Mouse (Mus musculus): ENCODE results near the gene Fam193b. TPM values are rescaled to one million over a fixed set of nuclear protein-coding genes. Genes with fewer than 3 reads are reported as not detected.
A peak's percentile ranks its signal among the peaks of the same experiment; 100 is the strongest.
"Not testable (repeated sequence)": the region's sequence is repeated elsewhere in the genome, so short reads cannot be mapped to it uniquely, and the experiment has no call there.

Gene Fam193b
- 10 to 100 TPM; 61.9 to 82.4 TPM for total RNA-seq (2021)
- long read RNA-seq, partial matches to known transcripts, result 8 of 48 reads
- long read RNA-seq, other reads (novel, unspliced or antisense), result 39 of 48 reads

DNA sequence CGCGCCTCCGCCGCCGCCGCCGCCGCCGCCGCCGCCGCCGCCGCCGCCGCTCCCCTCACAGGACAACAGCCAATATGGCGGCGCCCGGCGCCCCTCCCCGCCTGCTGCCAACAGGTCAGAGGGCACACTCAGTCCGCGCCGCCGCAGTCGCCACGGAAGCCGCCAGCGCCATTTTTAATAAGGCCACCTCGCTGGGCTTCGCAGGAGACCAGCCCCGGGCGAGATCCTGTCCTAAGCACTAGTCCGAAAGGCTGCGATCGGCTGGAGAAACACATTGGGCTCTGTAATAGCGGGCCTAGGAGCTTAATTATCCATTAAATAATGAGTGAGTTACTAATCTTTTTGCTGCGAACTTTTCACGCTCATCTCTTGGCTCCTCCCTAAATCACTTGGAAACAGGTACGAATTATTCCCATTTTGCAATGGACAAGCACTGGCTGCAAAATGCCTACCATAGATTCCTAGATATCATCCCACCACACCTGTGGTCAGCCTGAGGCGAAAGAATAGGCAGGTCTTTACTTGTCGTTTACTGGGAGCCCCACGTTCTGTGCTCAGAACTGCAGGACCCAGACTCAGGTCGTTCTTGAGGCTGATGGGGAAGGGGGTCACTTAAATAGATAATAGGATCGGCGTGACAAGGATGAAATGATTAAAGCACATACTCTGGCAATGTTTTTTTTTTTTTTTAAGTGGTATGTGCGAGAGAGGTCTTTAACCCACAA, at the start of gene Fam193b:
TSS of gene Fam193b (minus strand) at position 94 of the 725 bp plus-strand sequence.
- DNase-seq (ENCODE audit: low spot score in 2 of 2), result peak; percentile 94 to 96

DNA sequence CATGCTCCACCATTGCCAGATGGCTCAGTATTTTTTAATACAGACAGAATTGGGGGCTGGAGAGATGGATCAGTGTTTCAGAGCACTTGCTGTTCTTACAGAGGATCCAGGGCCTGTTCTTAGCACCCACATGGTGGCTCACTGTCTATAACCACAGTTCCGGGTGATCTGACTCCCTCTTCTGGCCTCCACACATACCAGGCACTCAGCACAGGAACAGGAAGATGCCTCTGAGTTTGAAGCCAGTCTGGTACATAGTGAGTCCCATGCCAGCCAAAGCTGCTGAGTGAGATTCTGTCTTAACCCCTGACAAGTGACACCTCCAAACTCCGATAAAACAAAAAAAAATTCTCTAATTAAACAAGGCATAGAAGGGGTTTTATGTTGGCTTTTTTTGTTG, 49.4 kb upstream of the Fam193b start:
- no peak for DNase-seq (ENCODE audit: low spot score in 2 of 2)

DNA sequence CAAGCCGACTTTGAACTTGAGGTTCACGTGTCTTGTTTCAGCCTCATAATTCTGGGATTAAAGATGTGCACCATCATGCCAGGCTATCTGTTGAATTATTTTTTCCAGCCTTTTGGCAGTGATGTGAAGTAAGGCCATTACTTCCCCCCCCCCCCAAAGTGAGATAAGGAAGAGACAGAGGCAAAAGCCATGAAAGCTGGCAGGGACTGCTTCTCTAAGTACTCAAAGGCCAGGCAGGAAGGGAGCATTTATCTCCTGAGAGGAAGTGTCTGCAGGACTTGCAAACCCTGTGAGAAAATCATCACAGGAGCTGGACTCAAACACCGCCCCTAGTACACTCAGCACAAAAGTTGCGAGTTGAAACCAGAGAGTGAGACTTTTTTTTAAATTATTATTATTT, 48.4 kb upstream of the Fam193b start:
- DNase-seq (ENCODE audit: low spot score in 2 of 2), result no peak

DNA sequence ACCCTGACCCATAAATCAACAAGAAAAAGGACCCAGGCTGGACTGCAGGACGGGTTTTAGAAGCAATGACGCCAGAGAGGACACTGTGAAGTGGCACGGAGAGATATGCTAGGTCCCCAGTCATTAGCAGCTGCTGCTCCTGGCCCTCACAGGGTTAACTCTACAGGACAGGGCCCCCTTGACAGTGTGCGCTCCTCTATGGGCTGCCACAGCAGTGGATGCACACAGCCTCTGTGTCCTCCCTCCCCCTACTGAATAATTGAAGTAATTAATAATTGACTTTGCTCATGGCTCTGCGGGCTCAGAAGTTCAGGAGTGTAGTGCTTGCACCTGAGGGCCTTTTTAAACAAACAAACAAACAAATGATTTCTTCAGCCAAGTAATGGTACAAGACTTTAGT, 42.6 kb upstream of the Fam193b start:
- DNase-seq (ENCODE audit: low spot score in 2 of 2), result no peak

DNA sequence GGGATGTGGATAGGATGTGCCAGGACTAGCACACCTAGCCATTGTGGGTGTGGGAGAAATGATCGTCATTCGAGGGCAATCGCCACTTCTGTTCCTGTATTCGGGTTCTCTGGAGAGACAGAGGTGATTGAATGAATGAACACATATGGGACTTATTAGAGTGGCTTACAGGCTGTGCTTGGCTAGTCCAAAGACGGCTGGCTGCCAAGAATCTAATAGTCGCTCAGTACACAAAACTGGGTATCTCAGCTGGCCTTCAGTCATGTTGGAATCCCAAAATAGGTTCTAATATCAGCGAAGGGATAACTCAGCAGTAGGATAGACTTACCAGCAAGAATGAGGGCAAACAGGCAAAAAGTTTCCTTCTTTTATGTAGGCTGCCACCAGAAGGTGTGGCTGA, 41.1 kb upstream of the Fam193b start:
- no peak for DNase-seq (ENCODE audit: low spot score in 2 of 2)

DNA sequence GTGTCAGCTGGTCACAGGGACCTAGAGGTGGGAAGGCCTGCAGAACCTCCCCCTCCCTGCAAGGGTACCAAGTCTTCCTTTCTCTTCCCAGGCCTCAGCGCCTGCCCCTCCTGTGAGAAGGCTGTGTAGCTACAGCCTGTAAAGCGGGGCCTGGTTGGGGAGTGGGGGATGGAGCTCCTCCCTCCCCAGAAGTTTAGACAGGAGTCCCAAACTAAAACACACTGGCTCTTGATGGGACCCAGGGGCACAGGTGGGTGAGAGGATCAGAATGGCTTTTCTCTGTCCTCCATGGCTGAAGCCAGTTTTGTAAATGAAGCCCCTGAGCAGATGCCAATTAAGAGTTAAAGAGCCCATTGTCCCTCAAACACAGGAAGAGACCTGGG, 36.7 kb upstream of the Fam193b start:
- DNase-seq (ENCODE audit: low spot score in 2 of 2), result no peak

DNA sequence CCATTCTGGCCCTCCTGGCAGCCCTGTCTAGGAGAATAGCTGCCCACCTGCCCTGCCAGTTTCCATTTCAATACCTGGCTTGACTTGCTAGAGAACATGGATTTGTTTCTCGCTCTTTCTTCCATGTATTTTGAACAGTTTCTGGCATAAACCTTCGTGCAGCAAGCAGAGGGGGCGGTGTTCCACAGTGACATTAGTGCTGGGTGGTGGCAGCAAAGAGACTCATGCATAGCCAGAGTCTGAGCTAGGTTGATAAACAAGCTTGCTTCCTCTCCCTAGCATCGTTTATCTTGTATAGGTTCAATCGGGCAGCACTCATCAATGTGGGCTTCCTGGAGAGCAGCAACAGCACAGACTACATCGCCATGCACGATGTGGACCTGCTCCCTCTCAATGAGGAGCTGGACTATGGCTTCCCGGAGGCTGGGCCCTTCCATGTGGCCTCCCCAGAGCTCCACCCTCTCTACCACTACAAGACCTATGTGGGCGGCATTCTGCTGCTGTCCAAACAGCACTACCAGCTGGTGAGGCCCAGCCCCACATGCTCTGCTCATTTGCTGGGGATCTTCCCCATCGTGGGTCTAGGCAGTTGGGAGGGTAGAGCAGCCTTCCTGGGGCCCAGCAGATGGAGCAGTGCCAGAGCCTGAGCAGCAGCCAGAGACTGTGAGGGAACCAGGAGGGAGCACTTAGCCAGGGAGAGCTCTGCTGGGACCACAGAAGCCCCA, 36.1 kb upstream of the Fam193b start:
- DNase-seq (ENCODE audit: low spot score in 2 of 2), result peak; percentile 23 to 33

DNA sequence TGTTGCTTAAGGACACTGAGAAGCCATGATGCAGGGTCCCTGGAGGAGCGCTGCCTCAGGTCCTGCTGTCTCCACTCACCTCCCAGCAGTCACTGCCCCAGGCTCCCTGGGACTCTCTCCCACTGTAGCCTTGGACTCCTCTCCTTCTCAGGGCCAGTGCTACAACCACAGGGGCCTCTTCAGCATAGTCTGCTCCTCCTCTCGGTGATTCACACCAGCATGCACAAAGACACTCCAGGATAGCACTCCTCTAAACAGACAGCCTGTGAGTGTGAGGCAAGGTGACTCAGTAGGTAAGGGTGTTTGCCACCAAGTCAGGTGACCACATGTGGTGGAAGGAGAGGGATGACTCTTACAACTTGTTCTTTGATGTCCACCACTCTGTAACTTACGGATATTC, 33.7 kb upstream of the Fam193b start:
- no peak for DNase-seq (ENCODE audit: low spot score in 2 of 2)

DNA sequence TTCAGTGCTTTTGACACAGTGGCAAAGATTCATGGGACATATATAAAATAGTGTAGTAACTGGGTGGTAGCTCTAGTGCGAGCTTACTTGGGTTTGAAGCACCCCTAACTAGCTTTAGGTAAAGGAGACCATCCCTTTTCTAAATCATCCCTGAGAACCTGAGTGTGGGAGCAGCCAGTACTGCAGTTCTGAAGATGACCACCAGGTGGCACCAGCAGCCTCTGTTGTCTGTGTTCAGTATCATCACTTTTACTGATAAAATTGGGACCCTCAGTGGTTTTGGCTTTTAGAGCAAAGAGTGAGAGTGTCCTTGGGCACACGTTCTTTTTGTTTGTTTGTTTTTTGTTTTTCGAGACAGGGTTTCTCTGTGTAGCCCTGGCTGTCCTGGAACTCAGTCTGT, 30.7 kb upstream of the Fam193b start:
- DNase-seq (ENCODE audit: low spot score in 2 of 2), result peak; percentile 93 to 96

DNA sequence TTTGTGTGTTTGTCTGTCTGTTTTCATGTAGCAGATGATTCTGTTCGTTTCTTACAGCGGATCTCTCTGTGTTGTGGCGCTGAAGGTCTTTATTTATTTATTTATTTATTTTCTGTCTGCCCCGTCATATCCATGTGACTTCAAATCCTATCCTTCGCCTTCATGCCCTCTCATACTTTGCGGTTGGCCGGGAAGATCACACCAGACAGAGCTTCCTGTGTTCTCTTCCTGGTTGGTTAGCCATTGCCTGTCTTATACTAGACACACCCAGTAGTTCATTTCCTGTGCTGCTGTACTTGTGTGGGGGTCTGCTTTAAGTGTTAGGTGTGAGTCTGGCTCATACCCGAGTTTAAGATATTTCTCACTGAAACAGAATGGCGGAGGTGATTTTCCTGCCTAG, 29.7 kb upstream of the Fam193b start:
- DNase-seq (ENCODE audit: low spot score in 2 of 2), result no peak

DNA sequence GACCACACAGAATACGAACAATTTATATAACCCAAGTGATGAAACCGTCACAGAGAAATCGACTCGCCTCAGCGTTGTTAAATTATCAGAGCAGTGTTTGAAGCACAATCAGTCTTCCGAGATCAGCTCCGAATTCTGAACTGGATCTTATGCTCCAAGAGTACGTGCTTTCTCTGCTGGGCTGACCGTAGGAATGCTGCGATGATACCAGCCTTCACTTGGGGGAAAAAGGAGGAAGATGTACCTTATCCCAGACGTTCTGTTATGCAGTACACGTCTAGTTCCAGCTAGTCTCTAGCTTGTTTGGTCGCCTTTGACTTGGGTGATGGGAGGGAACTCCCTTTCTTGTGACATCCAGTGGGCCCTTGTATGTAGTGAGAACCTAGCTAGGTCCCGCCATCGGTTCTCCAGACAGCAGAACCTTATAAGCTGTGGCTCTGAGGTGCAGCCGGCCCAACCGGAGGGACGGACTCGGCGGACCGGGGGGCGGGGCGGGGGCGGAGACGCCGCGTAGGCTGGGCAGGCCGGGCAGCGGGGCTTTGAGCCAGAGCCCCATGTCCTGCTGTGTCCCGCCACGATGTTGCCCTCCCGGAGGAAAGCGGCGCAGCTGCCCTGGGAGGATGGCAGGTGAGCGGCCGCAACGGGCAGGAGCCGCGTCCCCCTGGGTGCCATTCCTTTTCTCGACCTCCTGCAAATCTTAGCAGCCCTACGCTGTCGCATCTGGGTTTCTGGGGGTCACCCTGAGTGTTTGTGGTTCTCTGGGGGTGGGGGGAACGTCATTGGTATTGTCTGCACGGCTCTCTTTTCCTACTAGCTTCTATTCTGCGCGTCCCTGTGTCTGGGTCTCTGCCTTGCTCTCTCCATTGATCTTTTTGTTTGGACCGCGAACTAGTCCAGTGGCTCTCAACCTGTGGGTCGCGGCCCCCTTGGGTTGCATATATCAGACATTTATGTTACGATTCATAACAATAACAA, 28.9 kb upstream of the Fam193b start, which contains the start of gene B4galt7:
TSS of gene B4galt7 (plus strand) at position 331 of the 975 bp plus-strand sequence.
- DNase-seq (ENCODE audit: low spot score in 2 of 2), result peak; percentile 80 to 88

DNA sequence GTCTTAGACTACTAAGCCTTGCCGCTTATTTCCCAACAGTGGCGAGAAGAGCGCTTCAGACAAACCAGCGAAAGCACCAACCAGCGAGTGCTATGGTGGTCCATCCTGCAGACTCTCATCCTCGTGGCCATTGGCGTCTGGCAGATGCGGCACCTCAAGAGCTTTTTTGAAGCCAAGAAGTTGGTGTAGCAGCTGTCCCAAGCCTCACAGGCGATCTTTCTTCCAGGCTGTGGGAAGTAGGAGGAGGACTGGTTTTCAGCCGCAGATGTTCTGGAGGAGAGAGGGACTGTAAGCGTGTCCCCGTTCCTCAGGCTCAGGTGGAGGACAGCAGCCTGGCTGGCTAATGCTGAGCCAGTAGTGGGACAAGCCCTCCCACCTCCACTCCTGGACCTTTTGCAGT, 25.9 kb upstream of the Fam193b start:
- DNase-seq (ENCODE audit: low spot score in 2 of 2), result no peak

DNA sequence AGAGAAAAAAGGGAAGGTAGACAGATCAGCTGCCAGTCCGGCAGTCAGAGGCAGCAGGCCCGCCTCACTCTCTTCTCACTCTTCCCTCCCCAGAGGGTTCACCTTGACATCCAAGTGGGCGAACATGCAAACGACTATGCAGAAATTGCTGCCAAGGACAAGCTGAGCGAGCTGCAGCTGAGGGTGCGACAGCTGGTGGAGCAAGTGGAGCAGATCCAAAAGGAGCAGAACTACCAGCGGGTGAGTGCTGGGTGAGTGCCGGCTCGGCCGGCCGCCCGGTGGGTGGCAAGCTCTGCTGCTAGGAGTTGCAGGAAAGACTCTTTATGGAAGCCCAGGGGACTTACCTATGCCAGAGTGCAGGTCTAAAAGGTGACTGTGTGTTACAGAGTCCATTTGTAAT, 24.5 kb upstream of the Fam193b start:
- DNase-seq (ENCODE audit: low spot score in 2 of 2), result peak in 1 of 2 experiments; percentile 47

DNA sequence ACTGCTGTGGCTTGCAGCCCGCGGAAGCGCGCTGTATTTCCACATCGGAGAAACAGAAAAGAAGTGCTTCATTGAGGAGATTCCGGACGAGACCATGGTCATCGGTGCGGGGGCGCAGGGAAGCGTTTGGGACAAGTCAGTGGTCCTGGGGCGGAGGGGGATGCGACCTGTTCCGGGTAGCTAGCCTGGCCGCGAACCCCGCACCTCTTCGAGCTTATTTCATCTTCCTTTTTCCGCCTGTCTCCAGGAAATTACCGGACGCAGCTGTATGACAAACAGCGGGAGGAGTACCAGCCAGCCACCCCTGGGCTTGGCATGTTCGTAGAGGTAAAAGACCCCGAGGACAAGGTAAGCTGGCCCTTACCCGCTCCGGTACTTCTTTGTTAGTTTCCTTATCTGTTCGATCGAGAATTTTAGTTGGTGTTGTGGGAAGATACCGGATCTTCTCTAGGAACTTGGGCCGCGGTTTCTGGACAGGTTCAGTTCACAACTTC, 22.4 kb upstream of the Fam193b start:
- DNase-seq (ENCODE audit: low spot score in 2 of 2), result no peak

DNA sequence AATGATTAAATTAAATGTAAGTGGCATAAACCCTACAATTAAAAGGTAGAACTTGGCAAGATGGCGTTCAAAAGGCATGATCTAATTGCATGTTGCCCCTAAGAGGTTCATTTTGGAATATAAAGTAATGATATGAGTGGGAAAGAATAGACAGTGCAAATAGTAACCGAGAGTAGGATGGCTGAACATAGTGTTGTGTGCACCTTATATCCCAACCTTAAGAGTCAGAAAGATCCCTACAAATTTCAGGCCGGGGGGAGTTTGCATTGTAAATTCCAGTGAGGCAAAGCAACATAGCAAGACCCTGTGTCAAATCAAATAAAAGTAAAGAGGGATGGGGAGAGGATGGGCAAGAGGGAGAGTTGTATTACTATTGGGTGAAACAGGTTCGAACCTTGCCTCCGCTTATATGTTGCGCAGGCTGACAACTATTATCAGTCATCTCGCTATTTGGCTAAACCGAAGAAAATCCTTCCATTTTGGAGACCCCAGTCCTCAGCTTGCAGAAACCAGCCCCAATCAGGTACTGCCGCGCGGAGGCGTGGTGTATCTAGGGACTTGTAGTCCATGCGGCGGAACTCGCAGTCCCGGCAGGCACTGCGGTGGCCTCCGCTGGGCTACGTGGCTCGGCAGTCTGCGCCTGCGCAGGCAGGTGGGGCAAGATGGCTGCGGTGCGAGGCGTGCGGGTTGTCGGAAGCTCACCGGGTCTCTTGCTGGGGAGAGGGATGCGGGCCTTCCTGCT, 21.8 kb upstream of the Fam193b start:
- DNase-seq (ENCODE audit: low spot score in 2 of 2), result peak; percentile 96 to 98

DNA sequence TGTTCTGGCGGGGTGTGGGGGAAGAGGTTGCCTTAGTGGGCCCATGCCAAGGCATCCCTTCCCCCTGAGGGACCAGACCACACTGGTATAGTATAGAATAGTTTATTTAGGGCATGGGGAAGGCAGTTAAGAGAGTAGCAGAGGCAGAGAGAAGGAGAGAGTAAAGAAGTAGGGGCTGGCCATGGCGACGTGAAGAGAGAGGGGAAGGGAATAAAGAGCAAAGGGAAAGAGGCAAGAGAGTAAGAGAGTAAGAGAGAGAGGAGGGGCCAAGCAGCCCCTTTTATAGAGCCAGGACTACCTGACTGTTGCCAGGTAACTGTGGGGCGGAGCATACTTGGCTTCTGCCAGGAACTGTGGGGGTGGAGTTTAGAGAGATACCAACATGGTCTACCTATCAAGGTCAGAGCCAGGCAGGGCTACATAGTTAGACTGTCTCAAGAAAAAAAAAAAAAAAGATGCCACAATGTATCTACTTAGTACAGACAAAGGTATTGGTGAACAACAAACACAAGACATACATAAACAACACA, 21.1 kb upstream of the Fam193b start:
- no peak for DNase-seq (ENCODE audit: low spot score in 2 of 2)

DNA sequence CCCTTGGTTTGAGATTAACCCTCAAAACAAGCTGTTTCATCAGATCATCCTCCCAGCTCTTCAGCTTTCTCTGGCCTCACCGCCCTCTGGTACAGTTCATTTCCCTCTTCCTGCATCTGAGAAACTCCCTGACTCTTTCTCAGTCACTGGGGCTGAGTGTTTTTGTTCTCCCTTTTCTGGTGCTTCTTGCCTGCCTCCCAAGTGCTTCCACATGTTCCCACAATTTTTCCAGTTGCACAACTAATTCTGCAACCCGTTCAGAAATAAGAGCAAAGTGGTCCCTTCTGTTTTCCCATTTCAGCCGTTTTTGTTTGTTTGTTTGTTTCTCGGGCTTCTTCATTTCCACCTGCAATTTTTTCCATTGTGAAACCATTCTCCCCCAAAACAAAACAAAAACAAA, 7.2 kb upstream of the Fam193b start:
- DNase-seq (ENCODE audit: low spot score in 2 of 2), result no peak

DNA sequence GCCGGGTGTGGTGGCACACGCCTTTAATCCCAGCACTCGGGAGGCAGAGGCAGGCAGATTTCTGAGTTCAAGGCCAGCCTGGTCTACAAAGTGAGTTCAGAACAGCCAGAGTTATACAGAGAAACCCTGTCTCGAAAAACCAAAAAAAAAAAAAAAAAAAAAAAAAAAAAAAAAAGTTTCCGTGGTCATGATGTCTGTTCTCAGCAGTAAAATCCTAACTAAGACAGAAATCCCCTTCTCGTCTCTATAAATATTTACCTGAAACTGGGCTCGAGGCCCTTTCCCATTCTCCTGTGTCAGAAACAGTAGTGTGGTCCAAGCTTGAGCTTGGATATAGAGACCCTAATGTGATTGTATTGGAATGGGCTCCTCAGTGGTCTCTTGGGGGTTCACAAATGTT, 6.0 kb upstream of the Fam193b start:
- DNase-seq (ENCODE audit: low spot score in 2 of 2), result not testable (repeated sequence)

DNA sequence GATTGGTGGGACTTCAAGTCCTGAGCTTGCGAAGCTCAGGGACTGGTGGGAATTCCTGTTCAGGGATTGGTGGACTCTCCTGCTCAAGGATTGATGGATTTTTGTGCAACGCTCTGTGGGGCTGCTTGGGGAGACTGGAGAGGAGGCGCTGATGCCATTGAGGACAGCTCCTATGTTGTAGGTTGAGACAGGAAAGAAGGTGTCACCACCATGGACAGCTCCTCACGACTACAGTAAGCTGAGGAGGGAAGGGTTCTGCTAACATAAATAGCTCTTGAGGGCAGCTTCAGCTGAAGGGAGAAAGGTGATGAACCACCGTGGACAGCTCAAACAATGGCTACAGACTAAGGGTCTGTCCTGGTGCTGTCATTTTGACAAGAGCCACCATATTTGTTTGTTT, 5.0 kb upstream of the Fam193b start:
- no peak for DNase-seq (ENCODE audit: low spot score in 2 of 2)

DNA sequence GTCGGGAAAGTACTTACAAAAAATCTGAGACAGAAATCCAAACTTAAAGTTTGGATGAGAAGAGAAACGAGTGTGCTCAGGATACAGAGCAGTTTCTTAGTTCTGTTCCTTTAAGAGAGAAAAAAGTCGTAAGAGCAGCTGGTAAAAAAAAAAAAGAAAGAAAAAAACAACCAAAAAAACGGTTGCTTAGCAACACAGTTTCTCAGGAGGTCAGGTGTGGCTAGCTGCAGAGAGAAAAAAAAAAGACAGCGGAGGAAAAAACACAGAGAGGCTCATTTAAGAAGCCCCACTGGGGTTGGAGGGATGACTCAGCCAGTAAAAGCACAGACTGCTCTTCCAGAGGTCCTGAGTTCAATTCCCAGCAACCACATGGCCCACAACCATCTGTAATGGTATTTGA, 3.4 kb upstream of the Fam193b start:
- no peak for DNase-seq (ENCODE audit: low spot score in 2 of 2)

All from layer of hippocampus, postnatal 10 days (tissue).